Mouse (Mus musculus): ENCODE data around the gene Mgea5.

Mgea5 gene

GRCm38 (mm10) chr19:45748691-45749242 is 34.9 kb downstream of the Mgea5 start:
- DNase-seq (ENCODE audit: low spot score in 2 of 2): no peak

GRCm38 (mm10) chr19:45748206-45748605 is 35.4 kb downstream of the Mgea5 start:
- no peak for DNase-seq (ENCODE audit: low spot score in 2 of 2)

- DNase-seq (ENCODE audit: low spot score in 2 of 2): peak; percentile 89 to 90
Measured at GRCm38 (mm10) chr19:45747028-45747867, 36.4 kb downstream of the Mgea5 start.

- peak; percentile 57 to 64 for DNase-seq (ENCODE audit: low spot score in 2 of 2)
Measured at GRCm38 (mm10) chr19:45746153-45747020, 37.2 kb downstream of the Mgea5 start.

- DNase-seq (ENCODE audit: low spot score in 2 of 2): no peak
Measured at GRCm38 (mm10) chr19:45745344-45746152, 38.1 kb downstream of the Mgea5 start.

- no peak for DNase-seq (ENCODE audit: low spot score in 2 of 2)
Measured at GRCm38 (mm10) chr19:45743619-45744018, 40.0 kb downstream of the Mgea5 start.

GRCm38 (mm10) chr19:45742984-45743575 is 40.6 kb downstream of the Mgea5 start:
- DNase-seq (ENCODE audit: low spot score in 2 of 2): no peak

- DNase-seq (ENCODE audit: low spot score in 2 of 2): no peak
Measured at GRCm38 (mm10) chr19:45742218-45742983, 41.2 kb downstream of the Mgea5 start, which contains the start of gene Fgf8. Gene Fgf8, minus strand, starts transcription at chr19:45742915.

GRCm38 (mm10) chr19:45741431-45742217 is 42.0 kb downstream of the Mgea5 start:
- DNase-seq (ENCODE audit: low spot score in 2 of 2): no peak

GRCm38 (mm10) chr19:45740817-45741216 is 42.8 kb downstream of the Mgea5 start:
- no peak for DNase-seq (ENCODE audit: low spot score in 2 of 2)

- DNase-seq (ENCODE audit: low spot score in 2 of 2): no peak
Measured at GRCm38 (mm10) chr19:45740233-45740632, 43.4 kb downstream of the Mgea5 start.

GRCm38 (mm10) chr19:45738521-45738920 is 45.1 kb downstream of the Mgea5 start:
- DNase-seq (ENCODE audit: low spot score in 2 of 2): no peak

- no peak for DNase-seq (ENCODE audit: low spot score in 2 of 2)
Measured at GRCm38 (mm10) chr19:45737846-45738484, 45.7 kb downstream of the Mgea5 start.

- DNase-seq (ENCODE audit: low spot score in 2 of 2): no peak
Measured at GRCm38 (mm10) chr19:45737208-45737845, 46.3 kb downstream of the Mgea5 start.

GRCm38 (mm10) chr19:45736855-45737207 is 46.8 kb downstream of the Mgea5 start:
- no peak for DNase-seq (ENCODE audit: low spot score in 2 of 2)

- DNase-seq (ENCODE audit: low spot score in 2 of 2): no peak
Measured at GRCm38 (mm10) chr19:45736241-45736640, 47.4 kb downstream of the Mgea5 start.

GRCm38 (mm10) chr19:45734762-45735161 is 48.9 kb downstream of the Mgea5 start:
- DNase-seq (ENCODE audit: low spot score in 2 of 2): no peak

- no peak for DNase-seq (ENCODE audit: low spot score in 2 of 2)
Measured at GRCm38 (mm10) chr19:45734191-45734590, 49.4 kb downstream of the Mgea5 start.

GRCm38 (mm10) chr19:45733564-45733963 is 50.1 kb downstream of the Mgea5 start:
- no peak for DNase-seq (ENCODE audit: low spot score in 2 of 2)
